Mouse (Mus musculus): Measurements from ENCODE around the gene Snx18.

- TF ChIP-seq POLR2A (IDR thresholded peaks at IDR 0.05; ENCODE audit: extremely low read depth, insufficient read depth, low read length) (no peak), CTCF (IDR thresholded peaks at IDR 0.05; ENCODE audit: low read depth, low read length) (no peak)
Observed at GRCm38 (mm10) chr13:113573377-113573776, 45.0 kb downstream of the Snx18 start.

Data from liver, adult 2 months (tissue).